Mouse (Mus musculus) lung, postnatal 0 days (tissue): ENCODE measurements at regions not wholly inside any gene's neighbourhood (a gene's known extent, or its start where the extent isn't known, plus 50 kb on each side); places are given as distances from the start of the nearest gene placed in this dataset.
A peak's percentile ranks its signal among the peaks of the same experiment; 100 is the strongest.
"Not testable (repeated sequence)": the region's sequence is repeated elsewhere in the genome, so short reads cannot be mapped to it uniquely, and the experiment has no call there.

ENCODE experiments used
- ATAC-seq: fragments of 200-750 bp; cut with Nextera tagmentation; 2 replicates; pipeline ENCODE4 v1.8.0; 2017; ENCODE audit warnings: moderate library complexity
- DNase-seq: peaks from one replicate; pipeline ENCODE4 v3.0.0-alpha.2; 2016; ENCODE audit warnings: low spot score
- H3K27ac ChIP-seq: fragments of 300-500 bp; sonication (generic); 2 replicates; pipeline ENCODE4 v1.5.1; 2014; ENCODE audit warnings: antibody characterized with exemption, mild to moderate bottlenecking, low read length, mixed read lengths
- H3K27me3 ChIP-seq: fragments of 300-500 bp; sonication (generic); replicated peaks from 2 replicates; pipeline ENCODE4 v1.6.1; 2014; ENCODE audit warnings: low read length, mixed read lengths; ENCODE audit not compliant: insufficient read depth
- H3K36me3 ChIP-seq: fragments of 300-500 bp; sonication (generic); 2 replicates; pipeline ENCODE4 v1.6.1; 2014; ENCODE audit warnings: low read length, mixed read lengths; ENCODE audit not compliant: insufficient read depth
- H3K4me1 ChIP-seq: fragments of 300-500 bp; sonication (generic); 2 replicates; pipeline ENCODE4 v1.6.1; 2014; ENCODE audit warnings: antibody characterized with exemption, low read depth, low read length, mixed read lengths; ENCODE audit not compliant: insufficient read depth
- H3K4me2 ChIP-seq: fragments of 300-500 bp; sonication (generic); replicated peaks from 2 replicates; pipeline ENCODE4 v1.6.1; 2014; ENCODE audit warnings: low read depth, mild to moderate bottlenecking, low read length, moderate library complexity, mixed read lengths
- H3K4me3 ChIP-seq: fragments of 300-500 bp; sonication (generic); 2 replicates; pipeline ENCODE4 v1.5.1; 2014; ENCODE audit warnings: low read depth, low read length
- H3K9ac ChIP-seq: fragments of 300-500 bp; sonication (generic); replicated peaks from 2 replicates; pipeline ENCODE4 v1.6.1; 2014; ENCODE audit warnings: low read depth, mild to moderate bottlenecking
- H3K9me3 ChIP-seq: fragments of 300-500 bp; sonication (generic); 2 replicates; pipeline ENCODE4 v1.6.1; 2016; ENCODE audit warnings: low read length, mixed read lengths
- CTCF ChIP-seq: IDR thresholded peaks from 2 replicates; pipeline ENCODE4 v1.5.1; 2016; ENCODE audit warnings: antibody characterized with exemption, mild to moderate bottlenecking
- EP300 ChIP-seq: IDR thresholded peaks from 2 replicates; pipeline ENCODE4 v1.6.1; 2016; ENCODE audit warnings: antibody characterized with exemption, mild to moderate bottlenecking, control low read depth
- WGBS: fragments of 180-500 bp; shearing (Covaris S2); extraction: QIAGEN DNeasy Blood & Tissue Kit; methylation state at CpG from one replicate; pipeline ENCODE4 v1.1.7; 2014; 5-methylcytosine and 5-hydroxymethylcytosine counted together

- Histone ChIP-seq H3K4me3 (no peak overlapping the region), H3K36me3 (no peaks in the 10 kb centered on the region), H3K9ac (no peak overlapping the region), H3K9me3 (no peaks in the 10 kb centered on the region), H3K4me1 (no peaks in the 10 kb centered on the region), H3K27me3 (no peaks in the 10 kb centered on the region), H3K27ac (no peak overlapping the region), H3K4me2 (no peak overlapping the region)
- ATAC-seq (no peak), DNase-seq (no peak)
- TF ChIP-seq EP300, result no peak
- no peak for TF ChIP-seq CTCF
- 74% methylated on average over 3 of the region's 3 CpGs for WGBS
Measured at GRCm38 (mm10) chr2:171887306-171887705, 156.0 kb downstream of the Cbln4 start.

- ATAC-seq, H3K4me3 ChIP-seq, H3K9ac ChIP-seq, H3K27me3 ChIP-seq, H3K4me1 ChIP-seq, H3K36me3 ChIP-seq, H3K27ac ChIP-seq, H3K4me2 ChIP-seq, DNase-seq, H3K9me3 ChIP-seq: not testable (repeated sequence)
- 83% methylated on average over 8 of the region's 8 CpGs for WGBS
Measured at GRCm38 (mm10) chr2:171879238-171879960, 163.9 kb downstream of the Cbln4 start.

- H3K27ac ChIP-seq, result no peak overlapping the region
- H3K36me3 ChIP-seq, result no peaks in the 10 kb centered on the region
- H3K27me3 ChIP-seq, result no peaks in the 10 kb centered on the region
- no peak overlapping the region for H3K9ac ChIP-seq
- no peak overlapping the region for H3K4me2 ChIP-seq
- no peak for ATAC-seq
- H3K4me1 ChIP-seq, result no peaks in the 10 kb centered on the region
- 72% methylated on average over 3 of the region's 3 CpGs for WGBS
- TF ChIP-seq CTCF (no peak), EP300 (no peak)
- H3K4me3 ChIP-seq, result no peak overlapping the region
- no peaks in the 10 kb centered on the region for H3K9me3 ChIP-seq
- no peak for DNase-seq
Measured at GRCm38 (mm10) chr2:171867550-171867949, 175.7 kb downstream of the Cbln4 start.

- Histone ChIP-seq H3K9ac (no peak overlapping the region), H3K4me3 (no peak overlapping the region), H3K36me3 (no peaks in the 10 kb centered on the region), H3K27ac (no peak overlapping the region), H3K9me3 (no peaks in the 10 kb centered on the region), H3K27me3 (no peaks in the 10 kb centered on the region), H3K4me2 (no peak overlapping the region), H3K4me1 (no peaks in the 10 kb centered on the region)
- ATAC-seq (no peak), DNase-seq (no peak)
- 90% methylated on average over 8 of the region's 8 CpGs for WGBS
- TF ChIP-seq CTCF, result no peak
- no peak for TF ChIP-seq EP300
Measured at GRCm38 (mm10) chr2:171864376-171864965, 178.8 kb downstream of the Cbln4 start.

GRCm38 (mm10) chr2:171862626-171863025 is 180.6 kb downstream of the Cbln4 start:
- Histone ChIP-seq H3K4me2 (no peak overlapping the region), H3K4me3 (no peak overlapping the region), H3K9me3 (no peaks in the 10 kb centered on the region), H3K27ac (no peak overlapping the region), H3K27me3 (no peaks in the 10 kb centered on the region), H3K36me3 (no peaks in the 10 kb centered on the region), H3K4me1 (0 out of 2 replicates have a peak, but pooled peaks cover 3% of the 10 kb centered on the region), H3K9ac (no peak overlapping the region)
- 96% methylated on average over 2 of the region's 2 CpGs for WGBS
- no peak for TF ChIP-seq EP300
- no peak for TF ChIP-seq CTCF
- ATAC-seq (no peak), DNase-seq (no peak)

- TF ChIP-seq EP300, result peak; percentile 98
- TF ChIP-seq CTCF, result no peak
- Histone ChIP-seq H3K4me2 (no peak overlapping the region), H3K9me3 (no peaks in the 10 kb centered on the region), H3K27ac (no peak overlapping the region), H3K27me3 (no peaks in the 10 kb centered on the region), H3K4me1 (0 out of 2 replicates have a peak, but pooled peaks cover 3% of the 10 kb centered on the region), H3K9ac (no peak overlapping the region), H3K4me3 (no peak overlapping the region), H3K36me3 (no peaks in the 10 kb centered on the region)
- 43% methylated on average over 5 of the region's 5 CpGs for whole genome bisulfite sequencing
- DNase-seq (peak; percentile 84), ATAC-seq (peak; percentile 90)
Measured at GRCm38 (mm10) chr2:171858894-171859293, 184.4 kb downstream of the Cbln4 start.
